In the genomic region with DNA sequence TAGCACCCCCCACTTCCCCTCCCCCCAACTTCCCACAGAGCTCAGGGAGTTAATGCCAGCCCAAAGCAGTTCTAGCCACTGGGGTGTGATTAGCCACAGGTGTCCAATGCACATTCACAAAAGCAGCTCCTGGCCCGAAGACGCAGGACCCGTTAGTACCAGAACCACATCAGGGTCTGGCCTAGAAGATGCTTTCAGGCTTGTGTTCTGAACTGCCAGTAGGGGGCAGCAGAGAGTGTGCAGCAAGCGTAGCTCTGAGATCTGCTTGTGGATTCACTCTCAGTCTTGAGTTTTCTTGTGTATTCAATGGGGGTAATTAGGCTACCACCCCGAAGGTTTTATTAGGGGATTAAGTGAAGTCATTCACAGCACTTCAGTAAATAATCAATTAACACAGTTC, we compare ENCODE assay signal across 10 mouse cellular contexts. TPM values are rescaled to one million over a fixed set of nuclear protein-coding genes. Genes with fewer than 3 reads are reported as not detected.
DNase-seq lines count a peak whose midpoint lies in the region; ATAC-seq lines count a peak whose summit lies in the region.
"Had no signal": no experiment of that assay in that cellular context is flagged by ENCODE, and none has a peak within 500 bp of the region (broad histone marks: within the 10 kb centered on the region; RNA-seq: fewer than 3 reads in every experiment).

No protein-coding gene starts in this region.

- H3K4me3 ChIP-seq in heart, embryonic 11.5 days (ENCODE audit: low read depth, low read length): no peak overlapping the region
- H3K4me3 ChIP-seq: embryonic facial prominence, embryonic 13.5 days; limb, embryonic 15.5 days had no signal

- no peak for ATAC-seq in heart, embryonic 11.5 days (replicated peaks; ENCODE audit: insufficient number of reproducible peaks, low FRiP score, low TSS enrichment)
- ATAC-seq in common myeloid progenitor, adult 5-6 weeks (replicated peaks; ENCODE audit: low read depth, poor library complexity, severe bottlenecking): peak; percentile 57

- intact Hi-C loops in heart, postnatal 14 days (cut with DNase I): loop anchor here (1.0 to 5.0 kb wide), 2 partner anchors 56 to 161 kb away; no protein-coding TSS in a partner anchor

- no peak overlapping the region for H3K9ac ChIP-seq in heart, embryonic 11.5 days (ENCODE audit: low read depth, low read length)
- H3K9ac ChIP-seq: embryonic facial prominence, embryonic 13.5 days; limb, embryonic 15.5 days had no signal

- no peaks in the 10 kb centered on the region for H3K4me1 ChIP-seq in heart, embryonic 11.5 days (ENCODE audit: control insufficient read depth, insufficient read depth, low read length)
- H3K4me1 ChIP-seq: embryonic facial prominence, embryonic 13.5 days; limb, embryonic 15.5 days had no signal

- H3K36me3 ChIP-seq in heart, embryonic 11.5 days (ENCODE audit: control insufficient read depth, insufficient read depth, low read length): no peaks in the 10 kb centered on the region
- H3K36me3 ChIP-seq: embryonic facial prominence, embryonic 13.5 days; limb, embryonic 15.5 days had no signal

- no peaks in the 10 kb centered on the region for H3K9me3 ChIP-seq in heart, embryonic 11.5 days (replicated peaks; ENCODE audit: control insufficient read depth, low read length)
- H3K9me3 ChIP-seq: embryonic facial prominence, embryonic 13.5 days; limb, embryonic 15.5 days had no signal

- DNase-seq in heart, postnatal 14 days: peak; percentile 66 to 76
- DNase-seq in 3T3-L1 (ENCODE audit: low read depth, low spot score) (peak; percentile 85), R1 (ENCODE audit: low read depth, low spot score) (peak; percentile 85)
- DNase-seq in kidney, postnatal 36 days: peak; percentile 29 to 84
- DNase-seq in naive thymus-derived CD4-positive, alpha-beta T cell, adult 2 months (ENCODE audit: low read depth): peak; percentile 79
- peak; percentile 82 for DNase-seq in thymus, postnatal 4 days

- WGBS in heart, embryonic 11.5 days (ENCODE audit: insufficient replicate concordance): 15% methylated on average over 5 of the region's 5 CpGs

- no peak overlapping the region for H3K27ac ChIP-seq in heart, embryonic 11.5 days (ENCODE audit: low read depth, low read length)
- H3K27ac ChIP-seq: embryonic facial prominence, embryonic 13.5 days; limb, embryonic 15.5 days had no signal

- peaks cover 5% of the 10 kb centered on the region; the same call in 1 of the 2 replicates for H3K27me3 ChIP-seq in heart, embryonic 11.5 days (ENCODE audit: control insufficient read depth, insufficient read depth, low read length)
- H3K27me3 ChIP-seq: embryonic facial prominence, embryonic 13.5 days had no signal

- H3K4me2 ChIP-seq in heart, embryonic 11.5 days: no peak overlapping the region
- H3K4me2 ChIP-seq: embryonic facial prominence, embryonic 13.5 days; limb, embryonic 15.5 days had no signal

RNA-seq across cellular contexts. Expression of a gene that starts 42.6 kb away (rescaled TPM):
- 10 to 100 TPM; 51.6 to 52.8 TPM for total RNA-seq in heart, postnatal 14 days (2021)
- 23.8 and 28.5 TPM in 2 replicates for polyA plus RNA-seq in heart, embryonic 11.5 days (2014; fragmentation: Nextera tagmentation; extraction: Ambion mirVana)
- total RNA-seq in common myeloid progenitor, adult 5-6 weeks (2017): 0.64 and 1.4 TPM in 2 replicates

Comparison
In these comparisons a context has a peak if more than half of its experiments do, and no peak if none do; other contexts are left out.
1. RNA of a gene that starts 42.6 kb away (total RNA-seq): 51.6 to 52.8 TPM in heart, postnatal 14 days; 0.64 to 1.4 TPM in common myeloid progenitor, adult 5-6 weeks; every median in the first group is over 10 times any median in the second.
2. Peak in every context shown above with its lines, with median percentiles within 50 percentile points of each other: DNase-seq.